Comparison of ENCODE assay signal across 8 mouse cellular contexts in the genomic region with DNA sequence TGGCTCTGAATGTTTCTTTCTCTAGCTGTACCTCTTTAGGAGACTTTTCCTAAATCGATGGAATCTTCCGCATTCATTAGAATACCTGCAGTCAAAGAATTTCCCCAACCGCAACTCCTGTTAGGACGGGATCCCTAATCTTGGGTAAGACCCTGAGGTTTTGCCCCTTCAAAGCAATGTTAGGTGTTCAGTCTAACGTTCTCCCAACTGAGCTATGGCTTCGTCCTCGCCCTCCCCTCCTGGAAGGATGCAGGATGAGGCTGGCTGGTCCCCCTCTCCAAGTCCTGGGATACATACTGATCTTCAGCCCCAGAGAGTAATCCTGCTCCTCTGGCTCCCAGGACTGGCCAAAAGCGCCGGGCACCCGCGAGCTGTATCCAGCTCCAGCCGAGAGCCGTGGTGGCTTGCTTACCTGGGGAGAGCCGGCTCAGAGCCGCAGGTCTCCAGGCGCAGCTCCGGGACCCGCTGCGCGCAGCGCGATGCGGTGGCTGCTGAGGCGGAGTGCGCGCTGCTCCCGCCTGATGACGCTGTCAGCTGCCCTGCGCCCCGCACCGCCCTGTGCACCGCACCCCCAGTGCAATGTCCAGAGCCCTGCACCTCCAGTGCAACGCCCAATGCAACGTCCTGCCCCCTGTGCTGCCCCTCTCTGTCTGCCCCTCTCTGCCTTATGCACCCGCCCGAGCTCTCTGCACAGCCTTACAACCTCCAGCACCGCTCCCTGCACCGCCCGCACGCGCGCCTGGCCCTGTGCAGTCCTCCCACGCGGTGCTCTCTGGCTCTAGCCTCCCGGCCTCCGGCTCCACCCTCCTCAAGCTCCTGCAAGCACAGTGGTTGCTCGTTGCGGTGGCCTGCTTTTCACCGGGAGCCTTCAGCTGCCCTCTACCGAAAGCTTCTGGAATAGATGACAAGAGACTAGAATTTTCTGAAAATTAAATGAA. TPM values are rescaled to one million over a fixed set of nuclear protein-coding genes. Genes with fewer than 3 reads are reported as not detected.
DNase-seq lines count a peak whose midpoint lies in the region; ATAC-seq and TF ChIP-seq lines count a peak whose summit lies in the region.

No protein-coding gene starts in this region.

- TF ChIP-seq POLR2A in cerebellum, adult 2 months (IDR thresholded peaks at IDR 0.05; ENCODE audit: borderline replicate concordance, insufficient read depth, low read length), result peak; percentile 94
- TF ChIP-seq POLR2A in thymus, adult 2 months (IDR thresholded peaks at IDR 0.05; ENCODE audit: control insufficient read depth, extremely low read depth, insufficient read depth, low read length, poor library complexity), result no peak

- under 1% methylated on average over 50 of the region's 50 CpGs for WGBS in cerebellum, adult 2 months
- 2% methylated on average over 50 of the region's 50 CpGs for WGBS in hindbrain, embryonic 10.5 days
- WGBS in lung, embryonic 15.5 days, result 8% methylated on average over 50 of the region's 50 CpGs
- 12% methylated on average over 49 of the region's 50 CpGs for WGBS in thymus, adult 2 months

- H3K27ac ChIP-seq in cerebellum, adult 2 months (ENCODE audit: insufficient read depth, low read length), result peak overlapping the region; percentile 95
- peak overlapping the region; percentile 77 for H3K27ac ChIP-seq in hindbrain, embryonic 10.5 days
- no peak overlapping the region for H3K27ac ChIP-seq in lung, embryonic 15.5 days
- no peak overlapping the region for H3K27ac ChIP-seq in thymus, adult 2 months (ENCODE audit: control insufficient read depth, insufficient read depth, low read length)

- H3K4me1 ChIP-seq in cerebellum, adult 2 months (ENCODE audit: control insufficient read depth, insufficient read depth, low read length), result peaks cover 4% of the 10 kb centered on the region; the same call in 1 of the 2 replicates
- peaks cover 9% of the 10 kb centered on the region for H3K4me1 ChIP-seq in hindbrain, embryonic 10.5 days (replicated peaks)
- peaks cover 8% of the 10 kb centered on the region for H3K4me1 ChIP-seq in lung, embryonic 15.5 days
- H3K4me1 ChIP-seq in thymus, adult 2 months (replicated peaks; ENCODE audit: control insufficient read depth, insufficient read depth, low read length), result peaks cover 6% of the 10 kb centered on the region; the same call in 1 of the 2 replicates

- peak overlapping the region; percentile 85 for H3K4me2 ChIP-seq in lung, embryonic 15.5 days

- H3K9ac ChIP-seq in lung, embryonic 15.5 days, result peak overlapping the region; percentile 17; the same call in 1 of the 2 replicates

- peak; percentile 81 for DNase-seq in ES-CJ7 (ENCODE audit: low read depth, low spot score)
- DNase-seq in cerebellum, adult 2 months, result peak; percentile 96 to 97
- peak; percentile 82 for DNase-seq in hindbrain, embryonic 10.5 days (ENCODE audit: low spot score)
- peak; percentile 92 for DNase-seq in layer of hippocampus, adult 9-11 months
- DNase-seq in ovary, adult 18-20 months (ENCODE audit: low spot score), result peak; percentile 77
- DNase-seq in thymus, adult 2 months, result peak; percentile 74

- peak; percentile 77 for TF ChIP-seq CTCF in cerebellum, adult 2 months (IDR thresholded peaks at IDR 0.05; ENCODE audit: borderline replicate concordance, insufficient read depth, low read depth, low read length)
- peak; percentile 70 for TF ChIP-seq CTCF in thymus, adult 2 months (IDR thresholded peaks at IDR 0.05; ENCODE audit: borderline replicate concordance, control insufficient read depth, extremely low read depth, insufficient read depth, low read length, poor library complexity)

- ATAC-seq in frontal cortex, adult (ENCODE audit: low TSS enrichment), result peak; percentile 88
- ATAC-seq in lung, embryonic 15.5 days (ENCODE audit: borderline replicate concordance, extremely low read depth, low FRiP score, low TSS enrichment), result peak; percentile 92

- H3K36me3 ChIP-seq in hindbrain, embryonic 10.5 days, result no peaks in the 10 kb centered on the region
- no peaks in the 10 kb centered on the region for H3K36me3 ChIP-seq in lung, embryonic 15.5 days
- H3K36me3 ChIP-seq in thymus, adult 2 months (ENCODE audit: control insufficient read depth, insufficient read depth, low read length), result no peaks in the 10 kb centered on the region

- H3K27me3 ChIP-seq in cerebellum, adult 2 months (ENCODE audit: control insufficient read depth, insufficient read depth, low read length), result no peaks in the 10 kb centered on the region
- peaks cover 37% of the 10 kb centered on the region for H3K27me3 ChIP-seq in hindbrain, embryonic 10.5 days (ENCODE audit: insufficient read depth, poor library complexity, severe bottlenecking)
- peaks cover 24% of the 10 kb centered on the region for H3K27me3 ChIP-seq in lung, embryonic 15.5 days
- H3K27me3 ChIP-seq in thymus, adult 2 months (ENCODE audit: control insufficient read depth, insufficient read depth, low read length), result no peaks in the 10 kb centered on the region

- H3K4me3 ChIP-seq in cerebellum, adult 2 months (replicated peaks; ENCODE audit: insufficient read depth, low read depth, low read length), result peak overlapping the region; percentile 78
- H3K4me3 ChIP-seq in hindbrain, embryonic 10.5 days, result peak overlapping the region; percentile 62
- H3K4me3 ChIP-seq in lung, embryonic 15.5 days, result peak overlapping the region; percentile 40
- peak overlapping the region; percentile 1; the same call in 1 of the 2 replicates for H3K4me3 ChIP-seq in thymus, adult 2 months (ENCODE audit: control insufficient read depth, insufficient read depth, low read length)

- no peaks in the 10 kb centered on the region for H3K9me3 ChIP-seq in hindbrain, embryonic 10.5 days
- no peaks in the 10 kb centered on the region for H3K9me3 ChIP-seq in lung, embryonic 15.5 days

RNA-seq across cellular contexts. Expression of gene Diras2, which starts 0.8 kb away (rescaled TPM):
- 241 and 269 TPM in 2 replicates for polyA plus RNA-seq in cerebellum, adult 2 months (2012; rRNA removed)
- polyA plus RNA-seq in hindbrain, embryonic 10.5 days (2016; fragmentation: Nextera tagmentation; extraction: Ambion mirVana), result 0.09 and 0.29 TPM in 2 replicates
- 0.19 and 0.36 TPM in 2 replicates for polyA plus RNA-seq in lung, embryonic 15.5 days (2015; fragmentation: Nextera tagmentation; extraction: Ambion mirVana)
- polyA plus RNA-seq in thymus, adult 2 months (2012; rRNA removed), result 21.0 and 22.4 TPM in 2 replicates

RNA-seq across cellular contexts. Expression of gene Syk, which starts 52.7 kb away (rescaled TPM):
- 0.68 and 0.77 TPM in 2 replicates for polyA plus RNA-seq in cerebellum, adult 2 months (2012; rRNA removed)
- 3.3 and 4.8 TPM in 2 replicates for polyA plus RNA-seq in hindbrain, embryonic 10.5 days (2016; fragmentation: Nextera tagmentation; extraction: Ambion mirVana)
- 5.3 and 5.5 TPM in 2 replicates for polyA plus RNA-seq in lung, embryonic 15.5 days (2015; fragmentation: Nextera tagmentation; extraction: Ambion mirVana)
- 22.4 and 24.3 TPM in 2 replicates for polyA plus RNA-seq in thymus, adult 2 months (2012; rRNA removed)

Comparison
In these comparisons a context has a peak if more than half of its experiments do, and no peak if none do; other contexts are left out.
1. H3K27ac ChIP-seq: peak in cerebellum, adult 2 months (single experiment) and hindbrain, embryonic 10.5 days (single experiment); none in lung, embryonic 15.5 days (single experiment) and thymus, adult 2 months (single experiment).
2. H3K4me3 ChIP-seq: peak in every context shown above with its lines; median percentile 78 in cerebellum, adult 2 months; 62 in hindbrain, embryonic 10.5 days; 40 in lung, embryonic 15.5 days; 1 in thymus, adult 2 months.
3. RNA of gene Diras2, which starts 0.8 kb away (polyA plus RNA-seq): 241 to 269 TPM in cerebellum, adult 2 months and 21.0 to 22.4 TPM in thymus, adult 2 months; 0.19 to 0.36 TPM in lung, embryonic 15.5 days and 0.09 to 0.29 TPM in hindbrain, embryonic 10.5 days; every median in the first group is over 10 times any median in the second.
4. Peak in every context shown above with its lines, with median percentiles within 50 percentile points of each other: DNase-seq.